Mouse (Mus musculus) embryonic fibroblast, embryonic 13.5 days (primary cell): Measurements from ENCODE around the gene Hipk2. TPM values are rescaled to one million over a fixed set of nuclear protein-coding genes. Genes with fewer than 3 reads are reported as not detected.

ENCODE experiments used
- H3K27ac ChIP-seq: 2 replicates; pipeline ENCODE4 v1.5.1; 2012; ENCODE audit warnings: low read length, control low read depth, inconsistent platforms; ENCODE audit not compliant: insufficient read depth
- H3K4me1 ChIP-seq: 2 replicates; pipeline ENCODE4 v1.6.1; 2011; ENCODE audit warnings: low read length; ENCODE audit not compliant: control insufficient read depth, insufficient read depth
- H3K4me3 ChIP-seq: 2 replicates; pipeline ENCODE4 v1.5.1; 2011; ENCODE audit warnings: mild to moderate bottlenecking, control low read depth, low read length; ENCODE audit not compliant: insufficient read depth
- CTCF ChIP-seq: IDR thresholded peaks from 2 replicates; pipeline ENCODE4 v1.5.1; 2011; ENCODE audit warnings: mild to moderate bottlenecking, control low read depth, low read length, moderate library complexity, borderline replicate concordance; ENCODE audit not compliant: insufficient read depth
- POLR2A ChIP-seq: IDR thresholded peaks from 2 replicates; pipeline ENCODE4 v1.6.1; 2011; ENCODE audit warnings: low read depth, mild to moderate bottlenecking, control low read depth, low read length, moderate library complexity
- polyA plus RNA-seq: library from polyadenylated mRNA; stranded (reverse); fragments of >200 nt; gene quantifications from 2 replicates; pipeline ENCODE4 v1.2.4, GENCODE M21; 2011; ENCODE audit warnings: low read depth; ENCODE audit not compliant: missing spikeins, insufficient read length

Gene Hipk2
- polyA plus RNA-seq, 1 experiment, result 33.1 TPM

DNA sequence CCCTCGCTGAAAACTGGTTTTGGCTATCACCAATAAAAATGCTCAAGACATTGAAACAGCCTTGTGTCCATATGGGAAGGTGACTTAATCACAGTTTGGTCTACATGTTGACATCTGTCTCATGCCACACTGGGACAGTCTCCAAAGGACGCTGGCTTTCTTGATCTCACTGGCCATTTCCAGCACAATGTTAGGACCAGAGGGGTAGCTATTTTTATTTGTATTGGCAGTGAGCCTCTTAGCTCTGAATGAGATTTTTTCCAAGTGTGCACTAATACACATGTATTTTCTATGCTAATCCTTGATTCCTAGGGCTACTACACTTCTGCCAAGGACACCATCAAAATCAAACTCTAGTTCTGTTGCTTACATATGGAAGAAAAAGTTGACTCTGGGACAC lies 120.8 kb downstream of the Hipk2 start:
- Histone ChIP-seq H3K27ac (no peak overlapping the region), H3K4me3 (no peak overlapping the region), H3K4me1 (peaks cover 7% of the 10 kb centered on the region)
- TF ChIP-seq POLR2A (no peak), CTCF (no peak)

DNA sequence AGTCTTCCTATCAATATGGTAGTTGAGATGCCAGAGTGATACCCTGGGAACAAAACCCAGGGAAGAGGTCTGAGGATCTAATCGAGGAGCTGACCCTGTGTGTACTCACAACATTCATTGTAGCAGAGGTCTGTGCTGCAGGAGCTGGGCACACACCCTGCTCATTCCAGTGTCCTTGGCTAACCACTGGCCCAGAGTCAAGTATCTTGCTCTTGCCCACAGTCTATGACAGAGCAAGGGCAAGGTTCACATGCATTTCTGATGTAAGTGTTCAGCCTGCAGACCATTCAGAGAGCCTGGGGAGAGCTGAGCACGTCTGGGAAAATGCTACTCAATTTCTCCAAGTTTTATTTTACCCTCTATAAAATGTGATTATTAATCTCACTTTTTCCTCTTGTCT lies 122.2 kb downstream of the Hipk2 start:
- H3K27ac ChIP-seq, result no peak overlapping the region
- TF ChIP-seq POLR2A, result no peak
- no peak for TF ChIP-seq CTCF
- H3K4me1 ChIP-seq, result peaks cover 14% of the 10 kb centered on the region

DNA sequence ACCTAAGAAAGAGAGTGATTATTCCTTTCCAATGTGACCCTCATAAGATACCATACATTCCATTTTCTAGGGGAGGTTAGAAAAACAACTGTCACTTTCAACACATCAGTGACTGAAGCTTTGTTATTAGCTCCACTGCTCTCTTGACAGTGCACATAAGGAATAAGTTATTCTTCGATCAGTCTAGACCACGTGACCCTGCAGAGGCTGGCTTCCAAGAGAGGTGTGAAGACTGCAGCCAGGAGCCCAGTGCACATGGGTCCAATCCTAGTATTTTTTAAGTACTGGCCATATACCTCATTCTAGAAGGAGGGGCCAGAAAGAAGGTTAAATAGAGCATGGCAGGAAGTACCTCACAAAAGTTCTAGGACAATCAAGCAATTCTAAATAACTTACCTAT lies 122.9 kb downstream of the Hipk2 start:
- peaks cover 15% of the 10 kb centered on the region for H3K4me1 ChIP-seq
- H3K27ac ChIP-seq, result no peak overlapping the region

More for the DNA sequence above, 122.2 kb downstream of the Hipk2 start:
- no peak overlapping the region for H3K4me3 ChIP-seq

DNA sequence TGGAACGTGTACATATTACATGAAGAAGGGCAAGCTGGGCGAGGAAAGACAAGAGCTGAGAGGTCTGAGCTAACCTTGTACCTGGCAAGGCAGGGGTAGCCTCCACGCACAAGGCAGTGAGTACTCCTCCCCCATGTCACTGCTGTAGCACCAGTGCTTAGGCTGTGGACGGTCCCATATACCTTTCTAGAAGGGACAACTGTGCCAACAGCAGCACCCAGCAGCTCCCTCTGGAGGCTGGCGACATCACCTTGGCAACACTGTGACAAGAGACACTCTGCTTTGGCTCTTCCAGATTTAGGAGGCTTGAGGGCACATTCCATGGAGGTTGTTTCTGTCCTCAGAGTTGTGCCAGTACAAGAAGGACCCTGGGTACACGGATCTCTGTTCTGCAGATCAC lies 123.5 kb downstream of the Hipk2 start:
- Histone ChIP-seq H3K27ac (no peak overlapping the region), H3K4me3 (no peak overlapping the region), H3K4me1 (peaks cover 19% of the 10 kb centered on the region)
- no peak for TF ChIP-seq POLR2A
- TF ChIP-seq CTCF, result no peak

More for the DNA sequence above, 122.9 kb downstream of the Hipk2 start:
- TF ChIP-seq POLR2A (no peak), CTCF (no peak)
- H3K4me3 ChIP-seq, result no peak overlapping the region

DNA sequence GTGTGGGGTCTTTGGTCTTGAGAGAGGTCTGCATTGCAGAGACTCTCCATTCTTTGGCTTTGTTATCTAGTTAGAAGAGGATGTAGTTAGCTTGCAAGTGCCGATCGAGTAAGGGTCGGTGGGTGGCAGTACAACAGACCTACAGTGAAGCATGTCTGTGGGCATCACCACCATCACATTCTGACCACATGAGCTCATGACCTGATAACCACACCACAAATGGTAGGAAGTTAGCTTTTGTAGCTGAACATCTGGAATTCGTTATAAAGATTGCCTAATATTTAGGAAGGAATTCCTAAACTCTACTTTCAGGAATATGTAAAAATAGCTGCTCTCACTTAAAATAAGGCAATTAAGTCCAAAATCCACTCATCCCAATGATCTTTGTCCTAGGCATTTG lies 127.9 kb downstream of the Hipk2 start:
- no peak overlapping the region for H3K27ac ChIP-seq
- peaks cover 13% of the 10 kb centered on the region for H3K4me1 ChIP-seq
- H3K4me3 ChIP-seq, result no peak overlapping the region
- TF ChIP-seq POLR2A, result no peak
- TF ChIP-seq CTCF, result no peak; the same call in 1 of the 2 replicates

DNA sequence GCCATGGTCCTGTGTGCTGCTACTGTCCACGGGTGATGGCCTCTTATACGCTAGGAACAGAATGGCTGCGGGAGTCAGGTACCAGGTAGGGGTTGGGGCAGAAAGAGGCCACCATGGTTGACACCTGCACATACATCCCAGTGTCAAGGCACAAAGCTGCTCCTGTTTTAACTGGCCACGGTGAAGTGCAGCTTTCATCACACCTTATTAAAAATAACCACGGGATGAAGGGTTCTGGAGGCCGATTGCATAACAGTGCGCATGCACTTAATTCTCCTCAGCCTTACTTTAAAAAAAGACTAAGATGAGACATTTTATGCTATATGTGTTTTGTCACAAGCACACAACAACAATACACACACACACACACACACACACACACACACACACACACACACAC lies 132.6 kb downstream of the Hipk2 start:
- no peak for TF ChIP-seq POLR2A
- TF ChIP-seq CTCF, result no peak
- no peak overlapping the region for H3K4me3 ChIP-seq

DNA sequence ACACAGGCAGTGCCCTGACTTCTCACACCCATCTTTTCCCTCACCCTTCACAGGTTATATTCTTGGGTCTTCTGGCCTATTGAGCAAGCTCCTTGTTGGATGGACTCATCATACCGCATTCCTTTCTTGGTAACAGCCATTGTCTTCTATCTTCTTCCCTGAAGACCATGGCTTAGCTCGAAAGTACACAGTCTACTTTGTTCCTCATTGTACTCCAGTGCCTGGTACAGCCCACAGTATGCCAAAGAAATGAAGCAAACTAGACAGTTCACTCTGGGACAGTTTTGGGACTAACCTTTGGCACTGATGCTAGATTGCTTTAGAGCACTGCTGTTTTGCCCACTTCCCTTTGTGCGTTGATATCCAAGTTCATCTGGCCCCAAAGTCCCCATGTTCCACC lies 133.5 kb downstream of the Hipk2 start:
- Histone ChIP-seq H3K4me1 (0 out of 2 replicates have a peak, but pooled peaks cover 2% of the 10 kb centered on the region), H3K27ac (no peak overlapping the region), H3K4me3 (no peak overlapping the region)
- TF ChIP-seq CTCF (no peak), POLR2A (no peak)

More for the DNA sequence above, 132.6 kb downstream of the Hipk2 start:
- H3K27ac ChIP-seq, result no peak overlapping the region
- H3K4me1 ChIP-seq, result peaks cover 5% of the 10 kb centered on the region

DNA sequence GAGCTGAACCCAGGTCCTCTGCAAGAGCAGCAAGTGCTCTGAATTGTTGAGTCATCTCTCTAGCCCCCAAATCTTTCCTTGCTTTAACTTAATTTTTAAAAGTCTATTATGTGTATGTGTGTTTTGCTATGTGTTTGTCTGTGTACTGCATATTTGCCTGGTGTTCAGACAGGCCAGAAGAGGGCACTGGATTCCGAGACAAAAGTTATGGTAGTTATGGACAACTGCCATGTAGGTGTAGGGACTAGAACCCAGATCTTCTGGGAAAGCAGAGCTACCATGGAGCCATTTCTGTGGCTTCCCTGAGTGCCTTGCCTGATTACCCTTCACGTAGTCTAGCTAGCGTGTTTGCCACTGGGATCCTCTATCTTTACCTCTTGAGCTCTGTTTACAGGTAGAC lies 134.9 kb downstream of the Hipk2 start:
- TF ChIP-seq POLR2A (no peak), CTCF (no peak)
- H3K4me1 ChIP-seq, result no peaks in the 10 kb centered on the region

DNA sequence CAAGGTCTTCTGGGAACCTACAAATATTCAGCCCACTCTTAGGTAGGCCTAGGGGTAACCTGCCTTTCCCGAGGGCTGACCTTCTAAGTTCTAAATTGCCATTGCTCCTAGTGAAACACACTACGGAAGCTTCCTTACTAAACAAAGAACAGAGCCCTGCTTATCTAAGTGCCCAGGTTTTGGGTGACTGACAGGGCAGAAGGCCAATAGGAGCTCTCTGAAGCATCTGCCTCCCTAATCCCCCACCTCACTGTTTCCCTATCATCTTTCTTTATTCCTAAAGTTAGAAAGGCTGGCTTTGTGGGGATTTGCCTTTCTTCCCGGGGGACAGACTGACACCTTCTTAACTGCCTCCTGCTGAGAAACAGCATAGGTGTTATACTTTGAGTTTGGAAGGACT lies 136.7 kb downstream of the Hipk2 start:
- Histone ChIP-seq H3K4me3 (no peak overlapping the region), H3K27ac (no peak overlapping the region), H3K4me1 (no peaks in the 10 kb centered on the region)
- TF ChIP-seq CTCF, result no peak
- no peak for TF ChIP-seq POLR2A

More for the DNA sequence above, 134.9 kb downstream of the Hipk2 start:
- no peak overlapping the region for H3K27ac ChIP-seq
- no peak overlapping the region for H3K4me3 ChIP-seq

DNA sequence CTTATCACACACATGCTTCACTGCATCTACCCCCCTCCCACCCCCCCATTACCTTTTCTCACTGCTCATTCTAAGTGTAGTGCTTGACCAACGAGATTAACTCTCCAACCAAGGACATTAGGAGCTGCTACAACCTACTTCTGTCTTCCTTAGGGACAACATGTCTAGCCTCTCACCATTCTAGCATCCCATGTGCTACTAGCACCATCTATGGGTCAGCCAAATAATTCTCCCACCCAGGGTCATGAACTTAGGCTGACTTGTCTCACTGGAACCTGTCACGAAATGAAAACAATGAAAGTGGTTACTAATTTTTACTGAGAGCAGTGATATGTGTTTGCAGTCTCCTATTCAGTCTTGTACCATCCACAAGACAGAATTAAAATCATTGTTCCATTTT lies 138.2 kb downstream of the Hipk2 start:
- H3K4me1 ChIP-seq, result no peaks in the 10 kb centered on the region
- TF ChIP-seq POLR2A (no peak), CTCF (no peak)
- no peak overlapping the region for H3K27ac ChIP-seq
- H3K4me3 ChIP-seq, result no peak overlapping the region

DNA sequence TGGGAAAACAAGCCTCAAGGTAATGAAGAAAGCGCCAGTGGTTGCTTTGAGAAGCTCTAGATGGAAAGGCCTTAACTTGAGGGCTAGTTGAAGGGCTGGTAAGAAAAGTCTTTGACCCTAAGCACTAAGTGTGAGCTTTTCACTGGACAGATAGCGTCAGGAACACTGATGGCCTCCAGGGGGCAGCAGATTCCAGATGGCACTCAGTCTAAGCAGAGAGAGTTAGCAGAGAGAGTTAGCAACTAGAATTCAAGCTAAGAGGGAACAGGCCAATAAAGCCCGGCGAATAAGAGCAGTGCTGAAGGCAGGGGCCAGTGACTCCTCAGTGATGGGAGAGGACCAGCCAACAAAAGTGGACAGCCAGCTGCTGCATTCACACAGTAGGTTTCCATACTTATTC lies 139.7 kb downstream of the Hipk2 start:
- H3K4me3 ChIP-seq, result no peak overlapping the region
- TF ChIP-seq CTCF (peak; percentile 78; the same call in 1 of the 2 replicates), POLR2A (no peak)

DNA sequence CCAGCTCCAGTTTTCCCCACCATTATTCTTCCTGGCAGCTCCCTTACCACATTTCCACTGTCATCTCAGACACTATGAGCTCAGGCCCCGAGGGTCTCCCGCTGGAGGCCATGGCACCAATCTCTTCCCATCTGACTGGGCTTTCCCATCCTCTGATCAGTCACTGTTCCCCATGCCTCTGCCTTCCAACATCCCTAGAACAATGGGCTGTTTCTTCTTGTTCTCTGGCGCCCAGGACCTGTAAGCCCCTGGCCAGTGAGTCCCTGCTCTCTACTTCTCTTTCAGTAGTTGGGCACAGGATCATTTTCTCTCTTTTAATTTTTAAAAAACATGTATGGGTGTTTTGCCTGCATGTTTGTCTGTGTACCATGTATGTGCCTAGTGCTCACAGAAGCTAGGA lies 143.3 kb downstream of the Hipk2 start:
- Histone ChIP-seq H3K4me1 (no peaks in the 10 kb centered on the region), H3K27ac (no peak overlapping the region), H3K4me3 (no peak overlapping the region)
- TF ChIP-seq CTCF (no peak), POLR2A (no peak)

More for the DNA sequence above, 139.7 kb downstream of the Hipk2 start:
- no peaks in the 10 kb centered on the region for H3K4me1 ChIP-seq
- H3K27ac ChIP-seq, result no peak overlapping the region
